26 mouse cellular contexts compared by ENCODE assay signal in genomic region chr5:65748880-65749279, GRCm38 (mm10).
"Had no signal": no experiment of that assay in that cellular context is flagged by ENCODE, and none has a peak within 500 bp of the region (broad histone marks: within the 10 kb centered on the region; RNA-seq: fewer than 3 reads in every experiment).

No protein-coding gene starts in this region.

- H3K4me3 ChIP-seq: gastrocnemius, adult 2 months; heart, adult 2 months; heart, embryonic 13.5 days; heart, embryonic 15.5 days; hindbrain, embryonic 10.5 days; hindbrain, embryonic 12.5 days; hindbrain, embryonic 15.5 days; layer of hippocampus, adult 2 months; limb, embryonic 13.5 days; limb, embryonic 15.5 days; liver, embryonic 12.5 days had no signal

- ATAC-seq: hindbrain, postnatal 0 days; intestine, embryonic 16.5 days; liver, embryonic 12.5 days had no signal

- H3K36me3 ChIP-seq: heart, embryonic 13.5 days; heart, embryonic 15.5 days; hindbrain, embryonic 10.5 days; hindbrain, embryonic 12.5 days; hindbrain, embryonic 15.5 days; limb, embryonic 13.5 days; limb, embryonic 15.5 days; liver, embryonic 12.5 days had no signal

- H3K9ac ChIP-seq: heart, embryonic 13.5 days; heart, embryonic 15.5 days; hindbrain, embryonic 12.5 days; hindbrain, embryonic 15.5 days; limb, embryonic 13.5 days; limb, embryonic 15.5 days; liver, embryonic 12.5 days; liver, embryonic 14.5 days had no signal

- H3K9me3 ChIP-seq: heart, embryonic 13.5 days; heart, embryonic 15.5 days; hindbrain, embryonic 10.5 days; hindbrain, embryonic 12.5 days; hindbrain, embryonic 15.5 days; limb, embryonic 13.5 days; limb, embryonic 15.5 days; liver, embryonic 12.5 days had no signal

- H3K27ac ChIP-seq: gastrocnemius, adult 2 months; heart, adult 2 months; heart, embryonic 13.5 days; heart, embryonic 15.5 days; hindbrain, embryonic 10.5 days; hindbrain, embryonic 12.5 days; hindbrain, embryonic 15.5 days; hindbrain, postnatal 0 days; layer of hippocampus, adult 2 months; limb, embryonic 13.5 days; limb, embryonic 15.5 days; liver, embryonic 12.5 days; liver, embryonic 14.5 days had no signal

- H3K27me3 ChIP-seq: heart, embryonic 13.5 days; heart, embryonic 15.5 days; hindbrain, embryonic 12.5 days; hindbrain, embryonic 15.5 days; limb, embryonic 13.5 days; limb, embryonic 15.5 days; liver, embryonic 12.5 days had no signal

- H3K4me2 ChIP-seq: heart, embryonic 11.5 days; heart, embryonic 13.5 days; heart, embryonic 15.5 days; hindbrain, embryonic 12.5 days; hindbrain, embryonic 15.5 days; limb, embryonic 13.5 days; limb, embryonic 15.5 days; liver, embryonic 12.5 days had no signal

- H3K4me1 ChIP-seq: heart, embryonic 13.5 days; hindbrain, embryonic 12.5 days; hindbrain, embryonic 15.5 days; limb, embryonic 15.5 days had no signal

- DNase-seq: gastrocnemius, adult 2 months; gastrocnemius, postnatal 10 days; gastrocnemius, postnatal 25 days; heart, adult 11 months; heart, adult 2 months; heart, postnatal 14 days; heart, postnatal 36 days; kidney, adult 18-20 months; kidney, postnatal 10 days; kidney, postnatal 25 days; kidney, postnatal 4 days; layer of hippocampus, postnatal 36 days; left cerebral cortex, postnatal 4 days had no signal
